Mouse (Mus musculus): Measurements from ENCODE around the gene Arpc2.
A peak's percentile ranks its signal among the peaks of the same experiment; 100 is the strongest.
"Not testable (repeated sequence)": the region's sequence is repeated elsewhere in the genome, so short reads cannot be mapped to it uniquely, and the experiment has no call there.

Arpc2 gene

GRCm38 (mm10) chr1:74282896-74283625, 47.2 kb downstream of the Arpc2 start:
- no peak for DNase-seq (ENCODE audit: extremely low read depth, low read depth)

- peak; percentile 45 for DNase-seq (ENCODE audit: extremely low read depth, low read depth)
Measured at GRCm38 (mm10) chr1:74283686-74284463, 48.0 kb downstream of the Arpc2 start.

- DNase-seq (ENCODE audit: extremely low read depth, low read depth) = peak; percentile 97
Measured at GRCm38 (mm10) chr1:74284543-74285160, 48.8 kb downstream of the Arpc2 start, which contains the start of the genes Aamp and Pnkd. Gene Aamp, minus strand, starts transcription at chr1:74284738. Gene Pnkd, plus strand, starts transcription at chr1:74284930.

DNA sequence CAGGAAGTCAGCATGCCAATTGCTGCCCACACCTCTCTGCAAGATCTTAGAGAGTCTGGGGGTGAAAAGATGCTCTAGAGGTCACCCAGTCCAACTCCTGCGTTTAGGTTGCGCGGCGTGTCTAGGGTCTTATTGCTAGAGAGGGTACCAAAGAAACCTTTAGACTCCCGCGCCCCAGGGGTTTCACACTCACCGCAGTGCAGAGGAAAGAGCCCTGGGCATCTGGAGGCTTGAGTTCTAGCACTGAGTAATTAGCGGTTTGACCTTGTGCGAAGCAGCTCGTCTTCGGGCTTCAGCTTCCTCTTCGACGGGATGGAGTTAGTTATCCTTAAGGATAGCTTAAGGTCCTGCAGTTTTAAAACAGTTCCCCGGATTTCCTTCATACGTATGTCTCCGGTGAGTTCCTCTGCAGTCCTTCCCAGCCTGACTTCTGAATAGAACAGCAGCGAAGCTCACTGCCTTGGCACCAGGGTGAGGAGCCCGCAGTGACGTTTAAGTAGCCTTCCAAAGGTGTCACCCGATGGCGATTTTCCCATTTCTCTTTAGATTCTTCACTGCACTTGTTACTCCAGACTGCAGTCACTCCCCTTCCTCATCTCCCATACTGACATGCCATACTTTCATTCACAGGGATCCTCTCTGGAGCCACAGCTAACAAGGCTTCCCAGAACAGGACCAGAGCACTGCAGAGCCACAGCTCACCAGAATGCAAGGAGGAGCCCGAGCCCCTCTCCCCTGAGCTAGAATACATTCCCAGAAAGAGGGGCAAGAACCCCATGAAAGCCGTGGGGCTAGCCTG, 49.5 kb downstream of the Arpc2 start:
- no peak for DNase-seq (ENCODE audit: extremely low read depth, low read depth)

DNA sequence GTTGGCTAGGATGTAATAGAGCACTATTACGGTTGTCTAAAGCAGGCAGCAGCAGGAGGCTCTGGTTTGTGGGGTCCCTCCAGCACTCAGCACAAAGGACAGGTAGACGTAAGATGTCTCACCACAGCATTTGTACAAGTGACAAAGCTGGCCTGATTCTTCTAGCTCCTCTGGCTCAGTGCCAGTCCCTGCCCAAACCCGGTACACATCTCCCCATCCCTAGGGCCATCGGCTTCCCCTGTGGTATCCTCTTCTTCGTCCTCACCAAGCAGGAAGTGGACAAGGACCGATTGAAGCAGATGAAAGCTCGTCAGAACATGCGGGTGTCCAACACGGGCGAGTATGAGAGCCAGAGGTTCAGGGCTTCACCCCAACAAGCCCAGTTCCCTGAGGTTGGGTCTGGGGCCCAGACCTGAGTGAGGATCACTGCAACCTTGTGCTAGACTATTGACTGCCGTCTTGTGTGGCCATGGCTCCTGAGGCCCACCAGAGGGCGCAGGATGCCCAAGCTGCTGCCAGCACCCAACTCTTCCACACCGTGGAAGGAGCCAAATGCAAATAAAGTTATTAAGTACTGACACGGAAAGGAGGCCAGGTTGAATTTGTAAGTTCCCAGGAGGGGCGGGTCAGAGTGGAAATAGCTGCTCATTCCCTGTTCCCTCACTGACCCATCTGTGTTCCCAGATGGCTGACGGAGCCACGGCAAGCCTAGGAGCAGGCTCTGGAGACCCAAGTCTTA, 51.2 kb downstream of the Arpc2 start:
- not testable (repeated sequence) for DNase-seq (ENCODE audit: extremely low read depth, low read depth)

DNA sequence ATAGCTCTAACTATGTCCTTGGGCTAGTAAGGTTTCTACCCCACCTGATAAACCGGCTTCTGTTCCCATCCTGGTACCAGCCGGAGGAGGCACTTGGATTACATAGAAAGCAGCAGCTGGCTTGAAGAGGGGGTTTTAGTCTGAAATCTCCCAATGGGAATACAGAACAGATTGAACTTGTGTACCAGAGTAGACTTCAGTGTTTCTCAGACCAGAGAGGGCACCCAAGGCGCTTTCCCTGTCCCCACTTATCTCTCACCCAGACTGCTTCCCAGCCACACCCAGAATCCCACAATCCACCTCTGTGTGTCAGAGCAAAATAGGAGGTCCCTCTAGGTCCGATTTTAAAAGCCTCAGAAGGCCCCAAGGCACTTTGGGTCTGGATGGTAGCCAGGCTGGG, 52.4 kb downstream of the Arpc2 start:
- DNase-seq (ENCODE audit: extremely low read depth, low read depth) = no peak

DNA sequence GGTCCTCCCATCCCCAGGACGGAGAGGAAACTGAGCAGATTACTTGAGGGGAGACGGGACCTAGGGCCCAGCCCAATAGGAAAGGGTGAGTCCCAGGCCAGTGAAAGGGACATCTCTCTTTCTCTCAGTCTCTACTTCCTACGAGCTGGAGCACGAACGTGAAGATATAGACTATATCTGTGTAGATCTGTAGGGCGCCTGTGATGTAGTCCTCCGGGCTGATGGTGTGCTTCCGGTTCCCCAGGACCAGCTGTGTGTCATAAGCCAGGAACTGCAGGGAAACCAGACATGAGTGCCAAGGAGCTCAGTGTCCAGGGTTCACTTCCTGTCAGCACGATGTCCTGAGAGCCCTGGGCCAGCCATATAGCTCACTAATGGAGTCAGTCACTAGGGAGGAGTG, 53.4 kb downstream of the Arpc2 start:
- no peak for DNase-seq (ENCODE audit: extremely low read depth, low read depth)

DNA sequence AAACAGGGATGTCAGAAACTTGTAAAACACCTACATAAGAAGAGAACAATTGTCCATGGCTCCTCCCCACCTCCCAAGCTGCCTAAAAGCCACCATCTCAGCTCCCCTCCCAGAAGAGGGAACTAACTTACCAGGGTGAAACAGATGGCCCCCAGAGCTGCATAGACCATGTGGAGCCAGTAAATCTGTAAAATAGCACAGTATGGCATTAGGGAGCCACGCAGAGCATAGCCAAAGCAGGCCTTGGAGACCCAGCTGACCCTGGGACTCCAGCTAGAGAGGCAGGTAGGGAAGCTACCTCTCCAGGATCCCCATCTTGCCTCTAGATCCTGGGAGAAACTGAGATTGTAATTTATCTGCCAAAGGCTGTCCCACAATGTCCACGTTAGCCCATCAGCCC, 53.9 kb downstream of the Arpc2 start:
- no peak for DNase-seq (ENCODE audit: extremely low read depth, low read depth)

GRCm38 (mm10) chr1:74290141-74290540, 54.3 kb downstream of the Arpc2 start:
- no peak for DNase-seq (ENCODE audit: extremely low read depth, low read depth)

DNA sequence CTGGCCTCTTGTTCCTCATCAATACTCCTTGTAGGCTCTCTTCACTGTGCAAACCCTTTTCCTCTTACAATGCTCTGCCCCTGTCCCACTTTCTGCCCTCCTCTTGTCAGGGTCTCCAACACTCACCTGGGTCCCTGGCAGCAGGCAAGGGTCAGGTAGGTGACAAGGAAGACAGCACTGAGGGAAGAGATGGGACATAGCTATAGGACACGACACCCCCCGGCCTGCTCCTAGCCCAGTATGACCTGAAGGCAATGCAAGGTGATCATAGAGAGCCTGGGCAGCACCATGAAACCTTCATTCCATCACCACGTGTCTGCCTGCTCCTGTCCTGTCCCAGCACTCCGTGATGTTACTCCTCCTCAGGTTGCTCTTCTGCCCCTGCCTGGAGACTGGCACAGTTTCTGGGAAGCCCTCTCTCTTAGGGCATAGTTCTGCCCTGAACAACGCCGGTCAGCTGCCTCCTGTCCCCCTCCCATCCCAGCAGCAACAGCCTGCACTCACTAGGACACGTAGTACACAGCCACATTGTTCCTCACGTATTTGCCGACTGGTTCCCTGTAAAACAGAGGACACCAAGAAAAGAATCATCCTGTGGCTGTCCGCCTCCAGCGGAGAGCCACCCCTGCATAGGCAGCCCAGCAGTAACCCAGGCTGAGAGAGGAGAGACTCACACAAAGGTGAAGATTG, 56.6 kb downstream of the Arpc2 start:
- DNase-seq (ENCODE audit: extremely low read depth, low read depth) = no peak

DNA sequence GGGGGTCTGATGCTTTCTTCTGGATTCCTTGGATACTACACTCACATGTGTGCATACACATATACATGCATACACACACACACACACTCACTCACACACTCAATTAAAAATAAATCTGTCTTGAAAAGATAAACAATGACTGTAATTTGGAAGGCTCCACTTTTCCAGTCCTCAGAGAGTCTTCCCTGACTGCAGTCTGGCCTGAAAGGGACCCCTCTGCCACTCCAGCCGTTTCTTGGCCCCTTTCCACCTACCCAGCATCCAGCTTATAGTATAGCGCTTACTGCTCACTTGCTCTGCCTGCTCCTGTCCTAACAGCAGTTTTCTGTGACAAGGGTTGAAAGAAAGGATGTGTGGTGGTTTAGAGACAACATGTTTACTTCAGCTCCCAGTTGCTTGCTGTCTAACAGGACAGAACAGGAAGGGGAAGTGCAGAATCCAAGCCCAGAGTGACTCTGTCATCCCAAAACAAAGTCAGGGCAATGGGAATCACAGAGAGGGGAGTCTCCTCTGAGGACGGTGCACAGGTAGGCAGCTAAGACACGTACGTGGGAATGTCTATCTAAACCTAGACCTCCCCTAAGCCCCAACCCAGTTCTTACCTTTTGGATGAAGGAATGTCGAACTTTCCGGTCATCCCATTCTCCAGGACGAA, 57.5 kb downstream of the Arpc2 start:
- no peak for DNase-seq (ENCODE audit: extremely low read depth, low read depth)

GRCm38 (mm10) chr1:74294090-74294643, 58.3 kb downstream of the Arpc2 start:
- DNase-seq (ENCODE audit: extremely low read depth, low read depth) = no peak

- DNase-seq (ENCODE audit: extremely low read depth, low read depth) = no peak
Measured at GRCm38 (mm10) chr1:74294733-74295455, 59.0 kb downstream of the Arpc2 start.

GRCm38 (mm10) chr1:74295456-74296171, 59.7 kb downstream of the Arpc2 start:
- DNase-seq (ENCODE audit: extremely low read depth, low read depth) = peak; percentile 61

GRCm38 (mm10) chr1:74296477-74296876, 60.6 kb downstream of the Arpc2 start:
- DNase-seq (ENCODE audit: extremely low read depth, low read depth) = no peak

- DNase-seq (ENCODE audit: extremely low read depth, low read depth) = no peak
Measured at GRCm38 (mm10) chr1:74297269-74297668, 61.4 kb downstream of the Arpc2 start.

DNA sequence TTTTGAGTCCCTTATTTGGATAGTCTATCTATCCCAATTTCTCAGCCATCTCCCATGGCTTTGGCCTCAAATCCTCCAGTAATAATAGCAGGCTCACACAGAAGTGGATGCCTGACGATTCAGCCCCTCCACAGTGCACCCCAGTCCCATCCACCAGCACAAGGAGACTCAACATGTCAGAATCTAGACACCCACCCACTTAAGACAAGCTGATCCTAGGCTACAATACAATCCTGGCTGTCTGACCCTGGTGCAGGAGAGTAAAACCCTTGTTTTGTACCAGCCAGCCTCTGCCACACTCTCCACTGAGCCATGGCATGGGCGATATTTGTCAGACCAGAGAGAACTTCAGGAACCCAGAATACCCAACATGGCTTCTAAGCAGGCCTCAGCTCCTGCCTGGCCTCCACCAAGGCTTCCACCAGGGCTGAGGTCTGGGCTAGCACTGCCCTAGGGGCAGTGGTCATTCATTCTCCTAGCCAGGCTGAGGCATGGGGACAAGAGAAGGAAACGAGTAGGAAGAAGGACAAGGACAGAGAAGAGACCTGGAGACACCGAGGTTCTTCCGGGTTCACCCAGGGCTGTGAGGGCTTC, 62.4 kb downstream of the Arpc2 start:
- no peak for DNase-seq (ENCODE audit: extremely low read depth, low read depth)

DNA sequence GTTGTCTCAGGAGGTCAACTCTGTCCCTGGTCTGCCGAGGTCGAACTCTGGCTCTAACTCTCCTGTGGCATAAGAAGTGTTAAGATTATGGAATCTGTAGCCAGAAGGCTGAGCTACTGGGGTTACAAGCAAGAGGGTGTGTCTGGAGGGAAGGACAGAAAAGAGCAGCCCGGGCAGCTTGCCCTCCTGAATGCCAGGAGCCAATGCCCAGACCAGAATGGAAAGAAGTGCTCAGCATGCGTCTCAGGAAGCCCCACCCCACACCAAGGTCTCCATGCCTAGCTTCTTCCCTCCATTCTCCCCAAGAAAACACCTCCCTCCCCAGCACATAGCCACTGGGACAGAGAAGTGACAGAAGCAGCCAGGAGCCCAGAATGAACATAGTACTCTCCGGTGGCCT, 63.1 kb downstream of the Arpc2 start:
- no peak for DNase-seq (ENCODE audit: extremely low read depth, low read depth)

All from MEL-GATA-1-ER (cell line).